Mouse (Mus musculus): ENCODE data around the gene Rnf44. TPM values are rescaled to one million over a fixed set of nuclear protein-coding genes. Genes with fewer than 3 reads are reported as not detected.

Gene Rnf44
- polyA plus RNA-seq, 1 experiment from 2014 or later: 115 TPM

- H3K9ac ChIP-seq (ENCODE audit: low read depth, low read length): no peak overlapping the region
- no peak for ATAC-seq (ENCODE audit: low FRiP score)
- no peak overlapping the region for H3K27ac ChIP-seq (ENCODE audit: low read depth, low read length)
- 42% methylated on average over 4 of the region's 4 CpGs for WGBS
- no peaks in the 10 kb centered on the region for H3K9me3 ChIP-seq (ENCODE audit: control insufficient read depth, low read length)
- H3K4me1 ChIP-seq (replicated peaks; ENCODE audit: control insufficient read depth, insufficient read depth, low read length): no peaks in the 10 kb centered on the region
- no peak for DNase-seq (ENCODE audit: low spot score)
- no peaks in the 10 kb centered on the region for H3K27me3 ChIP-seq (ENCODE audit: control insufficient read depth, insufficient read depth, low read length)
- no peak overlapping the region for H3K4me3 ChIP-seq (ENCODE audit: low read depth, low read length)
- no peak overlapping the region for H3K4me2 ChIP-seq (replicated peaks; ENCODE audit: low read depth, low read length)
- no peaks in the 10 kb centered on the region for H3K36me3 ChIP-seq (ENCODE audit: control insufficient read depth, insufficient read depth, low read length)
Observed at GRCm38 (mm10) chr13:54714393-54714792, 20.7 kb upstream of the Rnf44 start.

DNA sequence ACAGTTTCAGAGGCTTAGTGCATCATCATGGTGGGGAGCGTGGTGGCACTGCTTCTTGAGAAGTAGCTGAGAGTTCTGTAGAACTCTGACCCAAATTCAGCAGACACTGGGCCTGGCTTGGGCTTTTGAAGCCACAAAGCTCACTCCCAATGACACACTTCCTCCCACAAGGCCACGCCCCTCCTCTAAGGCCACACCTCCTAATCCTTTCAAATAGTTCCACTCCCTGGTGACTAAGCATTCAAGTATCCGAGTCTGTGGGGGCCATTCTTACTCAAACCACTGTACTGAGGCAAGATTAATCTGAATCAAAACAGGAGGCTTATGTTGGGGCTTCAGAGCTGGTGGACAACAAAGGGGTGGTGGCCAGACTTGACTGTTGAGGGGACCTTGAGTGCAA, 17.2 kb upstream of the Rnf44 start:
- H3K27me3 ChIP-seq (ENCODE audit: control insufficient read depth, insufficient read depth, low read length): no peaks in the 10 kb centered on the region
- no peak overlapping the region for H3K9ac ChIP-seq (ENCODE audit: low read depth, low read length)
- ATAC-seq (ENCODE audit: low FRiP score) (no peak), DNase-seq (ENCODE audit: low spot score) (no peak)
- H3K27ac ChIP-seq (ENCODE audit: low read depth, low read length): no peak overlapping the region
- 79% methylated on average over 3 of the region's 3 CpGs for WGBS
- no peaks in the 10 kb centered on the region for H3K4me1 ChIP-seq (replicated peaks; ENCODE audit: control insufficient read depth, insufficient read depth, low read length)
- H3K9me3 ChIP-seq (ENCODE audit: control insufficient read depth, low read length): no peaks in the 10 kb centered on the region
- H3K4me3 ChIP-seq (ENCODE audit: low read depth, low read length): no peak overlapping the region
- H3K36me3 ChIP-seq (ENCODE audit: control insufficient read depth, insufficient read depth, low read length): no peaks in the 10 kb centered on the region
- no peak overlapping the region for H3K4me2 ChIP-seq (replicated peaks; ENCODE audit: low read depth, low read length)

DNA sequence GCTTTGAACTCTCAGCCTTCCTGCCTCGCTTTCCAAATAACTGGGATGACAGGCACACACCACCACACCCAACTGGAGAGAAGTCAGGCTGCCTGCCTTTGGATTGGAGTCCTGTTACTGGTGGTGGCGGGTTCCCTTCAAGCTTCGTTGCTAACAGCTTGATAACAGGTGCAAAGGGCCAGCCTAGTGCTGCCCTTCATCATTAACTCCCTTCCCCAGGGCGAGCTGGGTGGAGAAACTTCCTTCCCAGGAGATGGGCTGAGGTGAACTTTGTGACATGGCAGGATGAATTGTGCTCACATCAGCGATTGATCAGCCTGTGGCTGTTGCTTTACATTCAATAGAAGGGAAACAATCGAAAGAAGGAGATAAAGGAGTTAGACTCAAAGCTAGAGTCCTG, 11.2 kb upstream of the Rnf44 start:
- Histone ChIP-seq H3K9ac (ENCODE audit: low read depth, low read length) (no peak overlapping the region), H3K27me3 (ENCODE audit: control insufficient read depth, insufficient read depth, low read length) (no peaks in the 10 kb centered on the region; the same call in 1 of the 2 replicates), H3K4me3 (ENCODE audit: low read depth, low read length) (no peak overlapping the region), H3K4me2 (replicated peaks; ENCODE audit: low read depth, low read length) (no peak overlapping the region), H3K4me1 (replicated peaks; ENCODE audit: control insufficient read depth, insufficient read depth, low read length) (no peaks in the 10 kb centered on the region), H3K9me3 (ENCODE audit: control insufficient read depth, low read length) (no peaks in the 10 kb centered on the region), H3K27ac (ENCODE audit: low read depth, low read length) (no peak overlapping the region), H3K36me3 (ENCODE audit: control insufficient read depth, insufficient read depth, low read length) (no peaks in the 10 kb centered on the region)
- ATAC-seq (ENCODE audit: low FRiP score) (no peak), DNase-seq (ENCODE audit: low spot score) (no peak)
- 50% methylated on average over 6 of the region's 6 CpGs for WGBS

GRCm38 (mm10) chr13:54702507-54702906, 8.8 kb upstream of the Rnf44 start:
- no peak overlapping the region for H3K4me3 ChIP-seq (ENCODE audit: low read depth, low read length)
- 56% methylated on average over 7 of the region's 7 CpGs for WGBS
- no peak overlapping the region for H3K4me2 ChIP-seq (replicated peaks; ENCODE audit: low read depth, low read length)
- H3K9me3 ChIP-seq (ENCODE audit: control insufficient read depth, low read length): no peaks in the 10 kb centered on the region
- ATAC-seq (ENCODE audit: low FRiP score) (no peak), DNase-seq (ENCODE audit: low spot score) (no peak)
- no peak overlapping the region for H3K9ac ChIP-seq (ENCODE audit: low read depth, low read length)
- no peak overlapping the region for H3K27ac ChIP-seq (ENCODE audit: low read depth, low read length)
- H3K27me3 ChIP-seq (ENCODE audit: control insufficient read depth, insufficient read depth, low read length): no peaks in the 10 kb centered on the region; the same call in 1 of the 2 replicates
- H3K4me1 ChIP-seq (replicated peaks; ENCODE audit: control insufficient read depth, insufficient read depth, low read length): no peaks in the 10 kb centered on the region
- no peaks in the 10 kb centered on the region for H3K36me3 ChIP-seq (ENCODE audit: control insufficient read depth, insufficient read depth, low read length)

DNA sequence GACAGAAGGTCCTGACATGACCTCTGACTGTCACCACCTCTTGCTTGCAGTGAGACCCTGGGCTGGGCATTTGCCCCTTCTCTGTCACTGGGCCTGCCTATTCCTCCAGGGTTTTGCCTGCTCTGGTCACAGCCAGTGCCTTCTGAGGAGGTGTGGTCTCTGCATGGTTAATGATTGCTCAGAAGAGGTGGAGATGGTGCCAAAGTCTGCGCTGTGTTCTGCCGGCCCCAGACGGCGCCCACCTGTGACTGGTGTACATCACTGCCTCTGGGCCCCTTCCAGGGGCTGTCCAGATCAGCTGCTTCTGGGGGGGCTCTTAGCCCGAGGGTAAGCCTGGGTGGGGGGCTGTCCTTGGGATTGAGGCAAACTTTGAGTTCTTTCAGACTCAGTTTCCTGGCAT, 7.5 kb upstream of the Rnf44 start, which contains the start of gene Cdhr2:
Gene Cdhr2, plus strand, starts transcription at position 219 of the 400 bp plus-strand sequence.
- 62% methylated on average over 5 of the region's 5 CpGs for WGBS
- Histone ChIP-seq H3K9me3 (ENCODE audit: control insufficient read depth, low read length) (no peaks in the 10 kb centered on the region), H3K36me3 (ENCODE audit: control insufficient read depth, insufficient read depth, low read length) (no peaks in the 10 kb centered on the region), H3K27me3 (ENCODE audit: control insufficient read depth, insufficient read depth, low read length) (no peaks in the 10 kb centered on the region; the same call in 1 of the 2 replicates), H3K4me2 (replicated peaks; ENCODE audit: low read depth, low read length) (no peak within 1 kb of the TSS), H3K27ac (ENCODE audit: low read depth, low read length) (no peak within 1 kb of the TSS), H3K9ac (ENCODE audit: low read depth, low read length) (no peak within 1 kb of the TSS), H3K4me1 (replicated peaks; ENCODE audit: control insufficient read depth, insufficient read depth, low read length) (no peaks in the 10 kb centered on the region), H3K4me3 (ENCODE audit: low read depth, low read length) (no peak within 1 kb of the TSS)
- DNase-seq (ENCODE audit: low spot score): no peak
- no peak for ATAC-seq (ENCODE audit: low FRiP score)

DNA sequence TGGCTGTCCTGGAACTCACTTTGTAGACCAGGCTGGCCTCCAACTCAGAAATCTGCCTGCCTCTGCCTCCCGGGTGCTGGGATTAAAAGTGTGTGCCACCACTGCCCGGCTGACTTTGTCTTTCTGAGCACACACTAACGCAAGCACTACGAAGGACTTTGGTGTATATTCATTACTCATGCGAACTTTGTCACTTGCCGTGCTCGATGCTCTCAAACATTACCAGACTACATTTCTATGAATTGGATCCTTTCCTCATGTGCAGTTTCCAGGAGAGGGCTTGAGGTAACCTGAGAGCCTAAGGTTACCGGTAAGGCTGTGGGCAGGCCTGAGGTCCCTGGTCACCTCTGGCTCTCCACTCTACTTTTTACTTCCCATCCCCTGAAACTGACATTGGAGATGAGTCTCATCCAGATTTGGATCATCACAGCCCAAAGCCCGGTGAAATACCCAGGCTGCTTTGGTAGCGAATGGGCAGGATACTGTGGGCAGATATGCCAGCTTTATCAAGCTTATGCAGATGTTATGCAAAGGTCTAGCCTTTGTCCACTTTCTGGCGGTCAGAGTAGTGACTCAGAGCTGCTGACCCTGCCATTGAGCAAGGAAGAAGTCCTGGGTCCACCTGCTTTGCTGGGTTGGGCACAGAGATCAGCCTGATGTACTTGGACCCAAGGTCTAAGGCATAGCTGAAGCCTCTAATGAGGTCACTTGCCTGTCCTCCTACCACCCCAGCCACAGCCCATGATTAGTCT, 1.9 kb upstream of the Rnf44 start:
- H3K4me2 ChIP-seq (replicated peaks; ENCODE audit: low read depth, low read length): no peak overlapping the region
- no peak for DNase-seq (ENCODE audit: low spot score)
- no peak overlapping the region for H3K27ac ChIP-seq (ENCODE audit: low read depth, low read length)
- 90% methylated on average over 11 of the region's 11 CpGs for WGBS
- no peak overlapping the region for H3K9ac ChIP-seq (ENCODE audit: low read depth, low read length)
- no peaks in the 10 kb centered on the region for H3K27me3 ChIP-seq (ENCODE audit: control insufficient read depth, insufficient read depth, low read length)
- H3K9me3 ChIP-seq (ENCODE audit: control insufficient read depth, low read length): no peaks in the 10 kb centered on the region
- H3K4me1 ChIP-seq (replicated peaks; ENCODE audit: control insufficient read depth, insufficient read depth, low read length): peaks cover 9% of the 10 kb centered on the region
- no peaks in the 10 kb centered on the region for H3K36me3 ChIP-seq (ENCODE audit: control insufficient read depth, insufficient read depth, low read length)
- ATAC-seq (ENCODE audit: low FRiP score): no peak
- H3K4me3 ChIP-seq (ENCODE audit: low read depth, low read length): no peak overlapping the region

- no peak for DNase-seq (ENCODE audit: low spot score)
- 17% methylated on average over 26 of the region's 26 CpGs for WGBS
- peak; percentile 88 for ATAC-seq (ENCODE audit: low FRiP score)
Observed at GRCm38 (mm10) chr13:54694348-54695060, 797 bp upstream of the Rnf44 start.

GRCm38 (mm10) chr13:54692711-54693557, 773 bp downstream of the Rnf44 start:
- no peak for DNase-seq (ENCODE audit: low spot score)
- H3K4me1 ChIP-seq (replicated peaks; ENCODE audit: control insufficient read depth, insufficient read depth, low read length): peaks cover 9% of the 10 kb centered on the region
- peak; percentile 3; the same call in 1 of the 2 replicates for ATAC-seq (ENCODE audit: low FRiP score)

More at GRCm38 (mm10) chr13:54694348-54695060, 797 bp upstream of the Rnf44 start:
- Histone ChIP-seq H3K9ac (ENCODE audit: low read depth, low read length) (peak overlapping the region; percentile 69), H3K27ac (ENCODE audit: low read depth, low read length) (peak overlapping the region; percentile 86), H3K27me3 (ENCODE audit: control insufficient read depth, insufficient read depth, low read length) (no peaks in the 10 kb centered on the region), H3K4me2 (replicated peaks; ENCODE audit: low read depth, low read length) (peak overlapping the region; percentile 30), H3K4me3 (ENCODE audit: low read depth, low read length) (peak overlapping the region; percentile 98), H3K4me1 (replicated peaks; ENCODE audit: control insufficient read depth, insufficient read depth, low read length) (peaks cover 9% of the 10 kb centered on the region), H3K9me3 (ENCODE audit: control insufficient read depth, low read length) (no peaks in the 10 kb centered on the region), H3K36me3 (ENCODE audit: control insufficient read depth, insufficient read depth, low read length) (no peaks in the 10 kb centered on the region)

More at GRCm38 (mm10) chr13:54692711-54693557, 773 bp downstream of the Rnf44 start:
- Histone ChIP-seq H3K9me3 (ENCODE audit: control insufficient read depth, low read length) (no peaks in the 10 kb centered on the region), H3K4me2 (replicated peaks; ENCODE audit: low read depth, low read length) (peak overlapping the region; percentile 74), H3K9ac (ENCODE audit: low read depth, low read length) (peak overlapping the region; percentile 92), H3K27me3 (ENCODE audit: control insufficient read depth, insufficient read depth, low read length) (no peaks in the 10 kb centered on the region), H3K4me3 (ENCODE audit: low read depth, low read length) (peak overlapping the region; percentile 98), H3K27ac (ENCODE audit: low read depth, low read length) (peak overlapping the region; percentile 86), H3K36me3 (ENCODE audit: control insufficient read depth, insufficient read depth, low read length) (no peaks in the 10 kb centered on the region)
- 17% methylated on average over 21 of the region's 21 CpGs for WGBS

All from hindbrain, embryonic 11.5 days (tissue).